Mouse (Mus musculus) left cerebral cortex, adult 8-10 months (tissue): ENCODE results near the gene Myt1l. TPM values are rescaled to one million over a fixed set of nuclear protein-coding genes. Genes with fewer than 3 reads are reported as not detected.

Source experiments
- DNase-seq, 2 experiments: peaks; one replicate each; pipeline ENCODE4 v3.0.0; 2022; ENCODE audit warnings: low spot score in 2 of 2
- total RNA-seq, 4 experiments: library from RNA; stranded (reverse); gene quantifications; 2 replicates each; pipeline ENCODE4 v1.2.4; 2022

Gene Myt1l
- total RNA-seq, 4 experiments from 2014 or later: 214 to 238 (median 221) TPM

- no peak for DNase-seq
Observed at GRCm38 (mm10) chr12:29897533-29898085, 369.4 kb downstream of the Myt1l start.

DNA sequence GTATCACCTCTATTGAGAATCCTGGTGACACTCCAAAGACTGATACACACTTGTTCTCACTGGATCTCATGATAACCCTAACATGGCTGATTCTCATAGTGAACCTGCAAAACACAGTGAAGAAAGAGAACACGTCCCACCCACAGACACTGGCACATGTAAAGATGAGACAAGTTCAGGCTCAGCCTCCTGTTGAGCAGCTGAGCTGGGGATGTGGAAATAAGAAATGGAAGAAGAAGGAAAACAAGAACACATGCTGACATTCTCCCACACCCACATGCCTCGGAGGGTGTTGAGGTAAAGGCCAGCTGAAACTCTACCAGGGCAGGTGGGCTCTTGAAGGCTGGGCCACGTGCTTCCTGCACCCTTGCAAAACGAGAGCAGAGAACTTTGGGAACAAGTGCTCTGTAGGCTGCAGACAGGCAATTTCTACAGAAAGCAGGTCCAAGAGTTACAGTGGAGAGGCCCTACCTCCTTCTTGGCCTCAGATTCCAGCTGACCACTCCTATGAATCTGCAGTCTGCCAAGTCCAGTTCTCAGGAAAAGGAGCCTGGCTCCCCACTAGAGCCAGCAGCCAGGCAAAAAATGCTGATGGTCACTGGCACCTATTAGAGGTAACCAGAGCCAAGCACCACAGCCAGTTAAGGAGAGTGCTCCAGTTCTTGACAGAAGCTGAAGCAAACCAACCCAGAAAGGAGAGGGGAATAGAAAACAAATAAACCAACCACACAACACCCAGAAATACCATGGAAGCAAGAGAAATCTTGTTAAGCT is 376.1 kb downstream of the Myt1l start:
- peak in 1 of 2 experiments; percentile 68 for DNase-seq

GRCm38 (mm10) chr12:29907056-29907455 is 378.9 kb downstream of the Myt1l start:
- no peak for DNase-seq

GRCm38 (mm10) chr12:29916139-29916538 is 388.0 kb downstream of the Myt1l start:
- DNase-seq: no peak

GRCm38 (mm10) chr12:29916807-29917206 is 388.6 kb downstream of the Myt1l start:
- no peak for DNase-seq

DNA sequence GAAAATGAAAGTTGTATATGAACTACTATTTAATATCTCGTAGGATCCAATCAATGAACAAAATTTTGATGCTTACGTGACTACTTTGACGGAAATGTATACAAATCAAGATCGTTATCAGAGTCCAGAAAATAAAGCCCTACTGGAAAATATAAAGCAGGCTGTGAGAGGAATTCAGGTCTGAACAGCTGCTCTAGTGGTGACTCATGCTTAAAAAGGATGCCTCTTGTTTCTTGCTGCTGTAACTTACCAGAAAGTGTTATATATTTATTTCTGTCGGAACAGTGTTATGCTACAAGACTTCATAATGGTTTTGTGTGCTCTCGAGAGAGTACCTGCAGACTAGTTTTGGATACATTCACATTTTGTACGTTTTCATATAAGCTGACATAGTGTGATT is 392.1 kb downstream of the Myt1l start:
- DNase-seq: no peak

- DNase-seq: no peak
Observed at GRCm38 (mm10) chr12:29921481-29921880, 393.3 kb downstream of the Myt1l start.

DNA sequence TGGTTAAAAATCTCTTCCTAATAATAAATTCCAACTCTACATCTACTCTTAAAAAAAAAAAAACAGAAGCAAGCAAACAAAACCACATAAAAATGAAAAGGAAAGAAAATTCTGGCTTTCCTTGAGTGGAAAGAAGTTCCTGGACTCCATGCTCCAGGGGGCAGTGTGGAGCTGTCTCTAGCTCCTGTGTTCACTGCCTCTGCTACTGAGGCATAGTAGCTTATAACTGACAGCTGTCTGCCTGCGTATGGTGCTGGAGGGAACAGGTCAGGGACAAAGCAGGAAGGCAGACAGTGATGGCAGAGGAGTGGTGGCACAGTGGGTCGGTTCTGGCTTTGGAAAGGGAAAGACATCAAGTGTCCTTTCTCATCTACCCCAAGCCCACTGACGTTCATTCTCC is 398.7 kb downstream of the Myt1l start:
- peak in 1 of 2 experiments; percentile 43 for DNase-seq

- no peak for DNase-seq
Observed at GRCm38 (mm10) chr12:29930591-29930990, 402.4 kb downstream of the Myt1l start.

DNA sequence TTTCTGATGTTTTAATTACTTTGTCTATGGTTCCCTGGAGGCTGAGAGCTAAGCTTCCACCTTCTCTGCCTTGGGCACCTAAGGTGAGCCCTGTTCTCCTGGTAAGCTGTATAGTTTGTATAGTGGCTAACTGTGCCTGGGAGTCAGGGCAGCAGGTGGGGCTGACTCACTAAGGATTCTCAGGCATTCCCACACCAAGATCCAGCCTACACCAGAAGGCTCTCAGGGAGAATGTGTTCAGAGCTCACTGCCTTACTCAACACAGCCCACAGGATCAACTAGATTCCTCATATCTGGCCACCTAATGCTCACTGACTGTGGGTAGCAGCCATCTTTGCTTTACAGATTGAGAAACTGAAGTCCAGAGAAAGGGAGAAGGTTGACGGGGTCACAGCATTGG is 404.8 kb downstream of the Myt1l start:
- no peak for DNase-seq

DNA sequence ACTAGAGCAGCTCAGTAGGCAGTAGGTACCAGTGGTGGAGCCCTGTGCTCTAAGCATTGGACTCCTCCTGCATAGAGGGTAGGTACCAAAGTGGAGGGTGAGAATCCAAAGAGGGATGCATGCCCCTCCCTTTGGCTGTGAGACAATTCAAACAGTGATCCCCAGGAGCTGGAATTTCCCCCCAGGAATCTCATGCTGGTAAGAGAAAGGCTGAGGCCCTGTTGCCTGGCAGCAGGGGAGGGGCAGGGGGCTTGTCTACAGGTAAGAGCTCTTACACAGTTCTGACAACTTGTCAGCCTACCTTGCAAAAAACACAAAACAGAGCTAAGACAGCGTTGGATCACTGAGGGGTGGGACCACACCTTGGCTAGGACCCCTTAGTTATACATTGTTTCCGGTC is 405.3 kb downstream of the Myt1l start:
- DNase-seq: no peak

GRCm38 (mm10) chr12:29934120-29934581 is 406.0 kb downstream of the Myt1l start:
- DNase-seq: peak in 1 of 2 experiments; percentile 88

DNA sequence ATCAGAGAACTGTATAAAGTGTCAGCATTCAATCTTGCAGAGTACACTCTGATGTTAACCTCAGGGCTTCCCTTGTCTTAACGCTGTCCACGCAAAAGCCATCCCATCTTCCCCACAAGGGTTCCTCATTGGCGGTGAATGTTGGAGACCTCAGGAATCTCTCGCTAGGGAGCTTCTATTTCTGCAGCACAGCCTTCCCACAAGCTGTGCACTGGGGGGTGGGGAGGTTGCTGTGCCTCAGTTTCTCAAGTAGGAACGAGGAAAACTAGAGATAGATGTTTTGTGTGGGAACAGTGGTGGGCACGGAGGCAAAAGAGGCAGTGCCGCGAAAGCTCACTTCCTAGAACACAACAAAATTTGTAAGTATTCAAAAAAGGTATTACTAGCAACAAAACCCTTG is 409.1 kb downstream of the Myt1l start, which contains the start of gene Pxdn:
Gene Pxdn (plus strand): TSS at position 301 of the 400 bp plus-strand sequence.
- DNase-seq: no peak

- DNase-seq: peak; percentile 46 to 70
Observed at GRCm38 (mm10) chr12:29937851-29938375, 409.7 kb downstream of the Myt1l start.

- peak; percentile 45 to 46 for DNase-seq
Observed at GRCm38 (mm10) chr12:29938376-29939041, 410.3 kb downstream of the Myt1l start.

GRCm38 (mm10) chr12:29939261-29939671 is 411.1 kb downstream of the Myt1l start:
- no peak for DNase-seq

DNA sequence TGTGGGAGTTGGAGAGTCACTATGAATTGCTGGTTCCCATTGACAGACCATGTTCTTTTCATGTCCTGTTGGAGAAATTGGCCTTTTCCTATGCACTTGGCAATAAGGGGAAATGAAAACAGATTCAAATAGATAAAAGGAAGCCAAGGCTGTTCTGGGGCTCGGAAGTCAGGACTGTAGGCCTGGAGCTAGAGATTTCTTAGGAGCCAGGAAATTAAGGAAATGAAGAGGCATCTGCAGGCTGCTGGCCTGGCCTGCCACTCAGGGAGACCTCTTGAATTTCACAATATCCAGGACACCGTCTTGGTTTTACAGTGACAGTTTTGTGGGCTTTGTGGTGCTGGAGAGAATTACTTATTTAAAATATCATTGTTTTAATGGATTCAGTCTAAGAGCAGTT is 414.3 kb downstream of the Myt1l start:
- no peak for DNase-seq

DNA sequence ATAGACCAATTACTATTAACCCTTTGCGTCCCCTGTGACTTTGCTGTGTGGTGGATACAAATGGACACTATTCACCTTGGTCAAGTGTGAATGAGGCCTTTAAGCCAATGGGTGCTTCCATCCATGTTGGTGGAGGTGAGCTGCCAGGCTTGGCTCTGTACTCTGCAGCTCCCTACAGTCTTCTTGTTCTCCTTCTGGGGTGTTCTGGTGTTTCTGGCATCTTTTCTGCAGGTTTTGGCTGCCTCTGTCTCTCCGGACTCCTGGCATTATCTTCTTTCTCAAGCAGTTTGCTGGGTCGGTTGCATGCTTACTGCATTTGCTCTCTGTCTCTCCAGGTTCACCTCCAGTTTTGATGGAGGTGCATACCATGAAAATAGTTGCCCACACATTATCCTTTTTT is 416.5 kb downstream of the Myt1l start:
- DNase-seq: no peak

DNA sequence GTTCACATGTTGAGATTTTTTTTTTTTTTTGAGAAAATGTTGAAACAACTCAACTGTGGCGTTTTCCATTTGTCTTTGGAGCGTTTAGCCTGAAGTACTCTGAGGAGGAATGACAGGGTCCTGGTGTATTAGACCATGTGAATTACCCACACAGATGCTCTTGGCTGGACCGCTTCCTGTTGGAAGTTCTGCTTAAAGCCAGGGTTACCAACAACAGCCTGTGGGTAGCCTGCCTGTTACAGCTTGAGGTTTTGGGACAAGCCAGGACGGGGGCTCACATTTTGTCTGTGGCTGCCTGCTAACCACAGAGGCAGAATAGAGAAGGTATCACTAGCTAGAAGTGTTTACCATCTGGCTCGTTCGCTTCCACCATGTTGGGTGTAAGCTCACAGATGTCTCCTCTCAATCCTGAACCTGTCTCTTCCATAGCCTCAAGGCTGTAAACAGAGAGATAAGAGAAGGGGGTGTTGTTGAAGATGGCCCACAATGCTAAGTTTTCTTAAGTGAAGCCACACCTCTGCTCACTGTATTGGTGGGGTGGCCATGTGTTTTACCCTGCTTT is 417.1 kb downstream of the Myt1l start:
- DNase-seq: no peak

GRCm38 (mm10) chr12:29951043-29951442 is 422.9 kb downstream of the Myt1l start:
- DNase-seq: no peak

DNA sequence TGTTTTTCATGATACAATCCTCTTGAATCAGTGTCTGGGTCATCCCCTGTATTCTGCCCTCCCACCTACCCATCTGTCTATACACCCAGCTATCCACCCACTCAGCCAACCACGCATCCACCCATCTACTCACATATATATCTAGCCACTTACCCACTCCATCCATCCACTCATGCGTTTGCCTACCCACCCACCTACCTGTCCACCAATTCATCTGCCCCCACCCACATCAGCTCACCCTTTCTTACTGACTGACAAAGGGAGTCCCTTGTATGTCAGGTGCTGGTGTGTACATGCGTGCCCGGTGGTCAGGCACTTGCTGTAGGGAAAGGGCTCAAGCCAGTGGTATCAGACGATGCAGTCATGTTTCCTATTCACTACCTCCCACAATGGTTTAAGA is 423.3 kb downstream of the Myt1l start:
- no peak for DNase-seq

GRCm38 (mm10) chr12:29952102-29952501 is 423.9 kb downstream of the Myt1l start:
- DNase-seq: no peak
